Mouse (Mus musculus) olfactory bulb, adult 2 months (tissue): Measurements from ENCODE around the gene Tspan18.

Experiments used
- CTCF ChIP-seq: fragments of 200-500 bp; IDR thresholded peaks from 2 replicates; pipeline ENCODE4 v1.5.1; 2012; ENCODE audit warnings: low read depth, mild to moderate bottlenecking, low read length, moderate library complexity; ENCODE audit not compliant: insufficient read depth
- POLR2A ChIP-seq: fragments of 200-500 bp; IDR thresholded peaks from 2 replicates; pipeline ENCODE4 v1.6.1; 2012; ENCODE audit warnings: mild to moderate bottlenecking, low read depth, low read length, moderate library complexity; ENCODE audit not compliant: insufficient read depth

DNA sequence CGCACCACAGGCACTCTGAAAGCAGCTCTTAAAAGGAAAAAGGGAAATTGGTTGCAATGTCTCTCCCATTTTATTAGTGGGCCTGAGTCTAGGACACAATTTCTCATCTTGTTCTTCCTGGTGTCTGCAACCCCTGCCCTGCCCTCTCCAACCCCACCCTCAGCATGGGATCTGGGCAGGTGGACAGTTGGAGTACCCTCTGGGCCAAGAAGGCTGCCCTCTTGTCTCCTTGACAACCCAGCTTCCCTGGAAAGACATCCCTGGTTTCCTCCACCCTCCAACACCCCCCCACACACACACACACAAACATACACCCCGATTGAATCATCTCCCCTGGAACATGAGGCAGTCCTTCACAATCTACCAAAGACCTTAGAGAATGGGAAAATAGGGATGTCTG, 158.6 kb downstream of the Tspan18 start:
- TF ChIP-seq POLR2A (no peak), CTCF (no peak)
